Mouse (Mus musculus): ENCODE measurements around the gene Scarb2.

- TF ChIP-seq CTCF (IDR thresholded peaks at IDR 0.05; ENCODE audit: low read depth, low read length) (no peak), GATA2 (IDR thresholded peaks at IDR 0.05; ENCODE audit: borderline replicate concordance, low read depth, low read length) (no peak), POLR2AphosphoS5 (IDR thresholded peaks at IDR 0.05; ENCODE audit: insufficient replicate concordance, low read depth, low read length) (no peak)
Measured at GRCm38 (mm10) chr5:92442914-92443313, 63.7 kb downstream of the Scarb2 start.

All from G1E (cell line).